Mouse (Mus musculus): ENCODE measurements around the gene Gm21970. TPM values are rescaled to one million over a fixed set of nuclear protein-coding genes. Genes with fewer than 3 reads are reported as not detected.

Gene Gm21970
- polyA plus RNA-seq, 1 experiment: not detected

- H3K4me3 ChIP-seq: no peak overlapping the region
- H3K36me3 ChIP-seq (ENCODE audit: control insufficient read depth, insufficient read depth): no peaks in the 10 kb centered on the region
- no peaks in the 10 kb centered on the region for H3K79me2 ChIP-seq (ENCODE audit: control insufficient read depth, insufficient read depth)
- no peak overlapping the region for H3K4me2 ChIP-seq (ENCODE audit: low read depth)
- no peak for TF ChIP-seq MYOG (IDR thresholded peaks at IDR 0.05; ENCODE audit: control insufficient read depth in 1 of 3, insufficient read depth in 1 of 3, insufficient read length in 2 of 3, low read depth in 2 of 3)
- no peak for TF ChIP-seq POLR2AphosphoS2 (IDR thresholded peaks at IDR 0.05; ENCODE audit: insufficient read length, low read depth)
- no peak for TF ChIP-seq REST (IDR thresholded peaks at IDR 0.05; ENCODE audit: insufficient read depth, insufficient read length)
- TF ChIP-seq E2F4 (IDR thresholded peaks at IDR 0.05; ENCODE audit: insufficient read depth): no peak
- TF ChIP-seq USF1 (IDR thresholded peaks at IDR 0.05; ENCODE audit: low read depth): no peak
- no peak for TF ChIP-seq CEBPB (IDR thresholded peaks at IDR 0.05; ENCODE audit: insufficient read depth, poor library complexity, severe bottlenecking)
- TF ChIP-seq SRF (IDR thresholded peaks at IDR 0.05; ENCODE audit: control insufficient read depth, insufficient read length, low read depth): no peak
- TF ChIP-seq POLR2A (IDR thresholded peaks at IDR 0.05; ENCODE audit: insufficient read length, low read depth): no peak
- TF ChIP-seq TCF3 (IDR thresholded peaks at IDR 0.05; ENCODE audit: insufficient read length, low read depth): no peak
- no peak for TF ChIP-seq TCF12 (IDR thresholded peaks at IDR 0.05; ENCODE audit: insufficient read depth, poor library complexity, severe bottlenecking)
- TF ChIP-seq MAX (IDR thresholded peaks at IDR 0.05; ENCODE audit: low read depth): no peak
- TF ChIP-seq MYOD1 (IDR thresholded peaks at IDR 0.05; ENCODE audit: control insufficient read depth in 1 of 3, insufficient read length in 2 of 3, low read depth in 2 of 3): no peak
- H3ac ChIP-seq (ENCODE audit: control insufficient read depth, insufficient read length): no peak overlapping the region
- peaks cover 19% of the 10 kb centered on the region for H3K27me3 ChIP-seq (ENCODE audit: control insufficient read depth, insufficient read depth, insufficient read length)
These were observed 37.9 kb upstream of the Gm21970 start for GRCm38 (mm10) chr16:91353638-91354037.

- no peak overlapping the region for H3K4me2 ChIP-seq (ENCODE audit: low read depth)
- TF ChIP-seq TCF12 (IDR thresholded peaks at IDR 0.05; ENCODE audit: insufficient read depth, poor library complexity, severe bottlenecking) (no peak), POLR2A (IDR thresholded peaks at IDR 0.05; ENCODE audit: insufficient read length, low read depth) (no peak), REST (IDR thresholded peaks at IDR 0.05; ENCODE audit: insufficient read depth, insufficient read length) (no peak), MYOD1 (IDR thresholded peaks at IDR 0.05; ENCODE audit: control insufficient read depth in 1 of 3, insufficient read length in 2 of 3, low read depth in 2 of 3) (no peak), POLR2AphosphoS2 (IDR thresholded peaks at IDR 0.05; ENCODE audit: insufficient read length, low read depth) (no peak), E2F4 (IDR thresholded peaks at IDR 0.05; ENCODE audit: insufficient read depth) (no peak), MAX (IDR thresholded peaks at IDR 0.05; ENCODE audit: low read depth) (no peak), SRF (IDR thresholded peaks at IDR 0.05; ENCODE audit: control insufficient read depth, insufficient read length, low read depth) (no peak), TCF3 (IDR thresholded peaks at IDR 0.05; ENCODE audit: insufficient read length, low read depth) (no peak), USF1 (IDR thresholded peaks at IDR 0.05; ENCODE audit: low read depth) (no peak), CEBPB (IDR thresholded peaks at IDR 0.05; ENCODE audit: insufficient read depth, poor library complexity, severe bottlenecking) (no peak), MYOG (IDR thresholded peaks at IDR 0.05; ENCODE audit: control insufficient read depth in 1 of 3, insufficient read depth in 1 of 3, insufficient read length in 2 of 3, low read depth in 2 of 3) (no peak)
- no peaks in the 10 kb centered on the region for H3K36me3 ChIP-seq (ENCODE audit: control insufficient read depth, insufficient read depth)
- no peak overlapping the region for H3ac ChIP-seq (ENCODE audit: control insufficient read depth, insufficient read length)
- peaks cover 22% of the 10 kb centered on the region for H3K27me3 ChIP-seq (ENCODE audit: control insufficient read depth, insufficient read depth, insufficient read length)
- no peaks in the 10 kb centered on the region for H3K79me2 ChIP-seq (ENCODE audit: control insufficient read depth, insufficient read depth)
- H3K4me3 ChIP-seq: no peak overlapping the region
These were observed 36.9 kb upstream of the Gm21970 start for GRCm38 (mm10) chr16:91354599-91354998.

- H3K4me3 ChIP-seq: no peak overlapping the region
- H3K79me2 ChIP-seq (ENCODE audit: control insufficient read depth, insufficient read depth): no peaks in the 10 kb centered on the region
- TF ChIP-seq TCF3 (IDR thresholded peaks at IDR 0.05; ENCODE audit: insufficient read length, low read depth) (no peak), REST (IDR thresholded peaks at IDR 0.05; ENCODE audit: insufficient read depth, insufficient read length) (no peak), MYOD1 (IDR thresholded peaks at IDR 0.05; ENCODE audit: control insufficient read depth in 1 of 3, insufficient read length in 2 of 3, low read depth in 2 of 3) (no peak), CEBPB (IDR thresholded peaks at IDR 0.05; ENCODE audit: insufficient read depth, poor library complexity, severe bottlenecking) (no peak), POLR2A (IDR thresholded peaks at IDR 0.05; ENCODE audit: insufficient read length, low read depth) (no peak), POLR2AphosphoS2 (IDR thresholded peaks at IDR 0.05; ENCODE audit: insufficient read length, low read depth) (no peak), USF1 (IDR thresholded peaks at IDR 0.05; ENCODE audit: low read depth) (no peak), SRF (IDR thresholded peaks at IDR 0.05; ENCODE audit: control insufficient read depth, insufficient read length, low read depth) (no peak), MYOG (IDR thresholded peaks at IDR 0.05; ENCODE audit: control insufficient read depth in 1 of 3, insufficient read depth in 1 of 3, insufficient read length in 2 of 3, low read depth in 2 of 3) (no peak), E2F4 (IDR thresholded peaks at IDR 0.05; ENCODE audit: insufficient read depth) (no peak), TCF12 (IDR thresholded peaks at IDR 0.05; ENCODE audit: insufficient read depth, poor library complexity, severe bottlenecking) (no peak), MAX (IDR thresholded peaks at IDR 0.05; ENCODE audit: low read depth) (no peak)
These were observed 36.4 kb upstream of the Gm21970 start for GRCm38 (mm10) chr16:91355160-91355559.

GRCm38 (mm10) chr16:91356760-91357525 lies 34.6 kb upstream of the Gm21970 start:
- H3K4me3 ChIP-seq: no peak overlapping the region
- H3ac ChIP-seq (ENCODE audit: control insufficient read depth, insufficient read length): no peak overlapping the region
- H3K27me3 ChIP-seq (ENCODE audit: control insufficient read depth, insufficient read depth, insufficient read length): peaks cover 18% of the 10 kb centered on the region
- no peak overlapping the region for H3K4me2 ChIP-seq (ENCODE audit: low read depth)
- TF ChIP-seq TCF3 (IDR thresholded peaks at IDR 0.05; ENCODE audit: insufficient read length, low read depth) (no peak), USF1 (IDR thresholded peaks at IDR 0.05; ENCODE audit: low read depth) (no peak), POLR2AphosphoS2 (IDR thresholded peaks at IDR 0.05; ENCODE audit: insufficient read length, low read depth) (no peak), MAX (IDR thresholded peaks at IDR 0.05; ENCODE audit: low read depth) (no peak), POLR2A (IDR thresholded peaks at IDR 0.05; ENCODE audit: insufficient read length, low read depth) (no peak), CEBPB (IDR thresholded peaks at IDR 0.05; ENCODE audit: insufficient read depth, poor library complexity, severe bottlenecking) (no peak), SRF (IDR thresholded peaks at IDR 0.05; ENCODE audit: control insufficient read depth, insufficient read length, low read depth) (no peak), REST (IDR thresholded peaks at IDR 0.05; ENCODE audit: insufficient read depth, insufficient read length) (no peak), MYOG (IDR thresholded peaks at IDR 0.05; ENCODE audit: control insufficient read depth in 1 of 3, insufficient read depth in 1 of 3, insufficient read length in 2 of 3, low read depth in 2 of 3) (no peak), MYOD1 (IDR thresholded peaks at IDR 0.05; ENCODE audit: control insufficient read depth in 1 of 3, insufficient read length in 2 of 3, low read depth in 2 of 3) (no peak), TCF12 (IDR thresholded peaks at IDR 0.05; ENCODE audit: insufficient read depth, poor library complexity, severe bottlenecking) (no peak), E2F4 (IDR thresholded peaks at IDR 0.05; ENCODE audit: insufficient read depth) (no peak)
- H3K79me2 ChIP-seq (ENCODE audit: control insufficient read depth, insufficient read depth): no peaks in the 10 kb centered on the region
- H3K36me3 ChIP-seq (ENCODE audit: control insufficient read depth, insufficient read depth): no peaks in the 10 kb centered on the region

More at GRCm38 (mm10) chr16:91355160-91355559, 36.4 kb upstream of the Gm21970 start:
- H3K27me3 ChIP-seq (ENCODE audit: control insufficient read depth, insufficient read depth, insufficient read length): peaks cover 22% of the 10 kb centered on the region
- no peak overlapping the region for H3K4me2 ChIP-seq (ENCODE audit: low read depth)
- H3ac ChIP-seq (ENCODE audit: control insufficient read depth, insufficient read length): no peak overlapping the region
- H3K36me3 ChIP-seq (ENCODE audit: control insufficient read depth, insufficient read depth): no peaks in the 10 kb centered on the region
